Mouse (Mus musculus): ENCODE measurements around the gene Ifitm5.

DNA sequence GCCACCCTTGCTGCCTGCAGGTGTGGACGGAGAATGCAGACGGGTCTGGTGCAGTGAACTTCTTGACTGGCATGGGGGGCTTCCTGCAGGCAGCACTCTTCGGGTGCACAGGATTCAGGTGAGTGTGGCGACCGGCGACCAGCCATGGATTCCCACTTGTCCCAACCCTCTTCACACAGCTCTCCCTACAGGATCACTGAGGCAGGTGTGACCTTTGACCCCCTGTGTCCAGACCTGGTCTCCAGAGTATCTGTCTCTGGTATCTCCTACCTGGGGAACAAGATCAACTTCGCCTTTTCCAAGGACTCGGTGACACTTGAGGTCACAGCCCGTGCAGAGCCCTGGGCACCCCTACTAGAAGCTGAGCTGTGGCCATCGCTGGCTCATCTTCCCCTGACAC is 3.8 kb downstream of the Ifitm5 start:
- no peak for TF ChIP-seq POLR2A (IDR thresholded peaks at IDR 0.05; ENCODE audit: low read depth, low read length)
- TF ChIP-seq CTCF (conservative IDR thresholded peaks at IDR 0.05; ENCODE audit: insufficient read depth, insufficient read length, low read depth, low read length): no peak

Data from kidney, adult 2 months (tissue).